Mouse (Mus musculus): ENCODE measurements around the gene Rptor. TPM values are rescaled to one million over a fixed set of nuclear protein-coding genes. Genes with fewer than 3 reads are reported as not detected.
A peak's percentile ranks its signal among the peaks of the same experiment; 100 is the strongest.

The Rptor gene
- 10 to 100 TPM; 30.3 to 35.6 (median 32.7) TPM for total RNA-seq (2022)

DNA sequence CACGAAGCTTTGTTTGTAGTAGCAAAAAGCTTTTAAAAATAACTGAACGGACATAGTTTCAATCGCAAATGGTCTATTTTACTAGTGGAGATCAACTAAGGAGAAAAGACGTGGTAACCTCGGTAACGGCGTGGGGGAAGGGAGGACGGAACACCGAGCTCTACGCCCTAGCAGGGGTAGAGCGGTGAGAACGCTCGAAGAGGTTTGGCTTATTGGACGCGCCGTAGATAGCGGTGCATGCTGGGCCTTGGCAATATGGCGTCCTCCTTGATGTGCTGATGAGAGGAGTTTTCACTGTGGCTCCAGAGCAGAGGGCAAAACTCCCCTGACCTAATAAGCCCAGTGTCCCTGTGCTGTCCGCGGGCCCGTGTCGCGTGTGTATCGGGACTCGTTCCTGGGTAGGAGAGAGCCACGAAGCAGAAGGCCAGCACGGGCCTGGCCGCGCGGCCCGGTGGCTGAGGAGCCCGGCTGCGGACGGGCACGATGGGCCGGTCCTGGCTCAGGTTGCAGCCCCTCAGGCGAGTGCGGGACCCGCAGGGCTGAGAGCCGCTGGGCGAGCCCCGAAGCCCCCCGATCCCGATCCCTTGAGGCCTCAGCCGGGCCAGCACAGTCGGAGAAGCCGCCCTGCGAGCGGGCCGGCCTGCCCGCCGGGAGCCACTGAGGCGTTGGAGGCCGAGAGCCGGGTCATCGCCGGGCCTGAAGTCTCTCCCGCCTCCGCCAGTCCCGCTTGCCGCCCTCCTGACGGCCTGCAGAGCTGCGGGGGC, at the start of gene Rptor:
Gene Rptor, plus strand, starts transcription at position 143 of the 764 bp plus-strand sequence.
- peak; percentile 99 for DNase-seq (ENCODE audit: low spot score)

DNA sequence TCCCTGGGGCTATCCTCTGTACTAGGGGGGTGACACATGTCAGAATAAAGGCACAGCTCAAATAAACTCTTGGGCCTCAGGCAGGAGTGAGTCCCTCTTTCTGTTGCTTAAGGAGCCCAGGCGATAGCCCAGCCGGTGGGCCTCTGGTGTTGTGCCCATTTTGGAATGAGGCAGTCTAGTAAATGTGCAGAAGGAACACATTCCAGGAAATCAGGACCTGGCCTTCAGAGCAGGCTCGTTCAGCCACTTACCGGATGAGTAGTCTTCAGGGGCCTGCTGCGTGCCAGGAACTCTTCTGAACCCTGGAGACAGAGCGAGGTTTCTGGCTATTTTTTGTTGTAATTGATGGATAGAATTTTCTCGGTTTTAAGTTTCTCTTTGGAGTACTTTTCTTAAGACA, 48.0 kb upstream of the Rptor start:
- DNase-seq (ENCODE audit: low spot score): no peak

DNA sequence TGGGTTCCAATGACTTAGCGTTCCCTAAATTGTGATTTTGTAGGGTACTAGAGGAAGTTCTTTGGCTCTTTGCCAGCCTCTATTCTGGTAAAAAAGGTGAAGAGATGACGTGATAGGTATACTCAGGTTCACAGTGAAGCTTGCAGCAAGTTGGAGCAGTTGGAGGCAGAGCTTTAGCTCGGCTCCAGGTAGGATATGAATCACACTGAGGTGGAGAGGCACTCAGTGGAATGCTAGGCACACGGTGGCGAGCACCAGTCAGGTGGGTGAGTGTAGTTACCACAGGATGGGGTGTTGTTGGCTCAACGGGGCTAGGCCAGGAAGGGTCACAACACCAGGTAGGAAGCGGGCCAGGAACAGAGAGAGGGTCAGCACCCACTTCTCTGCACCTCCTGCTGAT, 47.5 kb upstream of the Rptor start:
- no peak for DNase-seq (ENCODE audit: low spot score)

DNA sequence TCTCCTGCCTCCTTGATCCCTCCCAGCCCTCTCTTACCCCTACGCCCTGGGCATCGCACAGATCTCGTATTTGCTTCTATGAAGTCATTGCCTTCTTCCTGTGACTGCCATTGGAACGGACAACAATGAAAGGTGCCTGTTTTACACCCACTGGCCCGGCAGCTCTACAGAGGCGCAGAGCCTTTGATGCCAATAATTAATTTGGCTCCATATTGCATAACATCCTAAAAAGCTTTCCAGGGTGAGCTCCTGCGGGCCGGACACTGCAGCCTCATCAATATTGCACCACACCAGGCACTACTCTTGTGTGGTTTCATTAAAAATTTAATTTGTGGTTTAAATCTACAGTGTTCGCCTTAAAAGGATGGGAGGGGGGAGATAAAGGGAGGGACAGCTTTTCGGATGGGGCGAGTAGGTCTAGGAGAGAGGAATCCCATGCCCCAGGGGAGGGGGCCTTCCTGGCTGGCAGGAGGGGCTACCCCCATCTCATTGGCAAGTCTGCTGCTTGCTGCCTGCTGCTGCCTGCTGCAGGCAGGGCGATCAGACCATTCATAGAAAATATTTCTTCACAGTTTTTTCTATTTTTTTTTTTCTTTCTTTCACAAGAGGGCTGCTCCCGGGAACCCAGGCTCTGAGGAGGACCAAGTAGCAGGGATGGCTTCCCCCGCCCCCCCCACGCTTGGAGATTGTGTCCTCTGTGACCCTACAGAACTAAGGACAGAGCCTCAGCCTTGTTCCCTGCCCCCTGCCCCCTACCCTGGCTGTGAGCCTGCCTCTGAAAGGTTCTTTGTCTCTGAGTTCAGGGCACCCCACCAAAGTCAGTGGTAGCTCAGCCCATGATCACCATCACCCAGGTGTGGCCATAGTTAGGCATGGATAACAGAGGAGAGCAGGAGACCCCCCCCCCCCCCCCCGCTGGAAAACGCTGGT, 44.5 kb upstream of the Rptor start:
- no peak for DNase-seq (ENCODE audit: low spot score)

DNA sequence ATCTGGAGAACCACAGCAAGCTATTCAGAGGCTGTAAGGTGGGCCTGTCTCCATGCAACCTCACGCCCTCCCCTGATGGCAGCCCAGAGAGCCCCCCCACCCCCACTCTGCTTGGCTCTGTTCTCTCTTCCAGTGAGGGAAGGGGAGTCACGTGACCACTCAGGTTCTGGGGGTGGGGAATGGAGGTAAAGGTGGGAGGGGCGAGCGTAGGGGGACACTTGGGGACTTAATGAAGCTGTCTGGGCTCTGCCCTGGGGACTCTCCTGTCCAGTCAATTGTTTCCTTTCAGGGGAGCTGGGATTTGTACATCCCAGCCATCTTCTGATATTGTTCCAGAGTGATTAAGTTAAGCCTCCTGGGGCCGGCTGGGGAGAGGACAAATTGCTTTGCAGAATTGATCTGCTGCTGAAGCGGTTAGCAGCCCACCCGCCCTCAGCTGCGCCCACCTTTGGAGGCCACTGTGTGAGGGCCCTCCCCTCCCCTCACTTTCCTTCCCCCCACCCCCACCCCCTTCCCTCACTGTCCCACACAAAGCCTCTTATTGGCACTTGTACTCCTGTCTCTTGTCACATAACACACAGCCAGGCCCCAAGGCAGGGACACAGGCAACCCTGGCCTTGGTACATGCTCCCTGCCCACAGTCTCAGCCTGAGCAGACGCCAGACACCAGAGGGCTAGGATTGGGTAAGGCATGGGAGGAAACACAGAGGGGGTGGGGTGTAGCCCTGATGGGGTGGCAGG, 43.7 kb upstream of the Rptor start:
- DNase-seq (ENCODE audit: low spot score): no peak

DNA sequence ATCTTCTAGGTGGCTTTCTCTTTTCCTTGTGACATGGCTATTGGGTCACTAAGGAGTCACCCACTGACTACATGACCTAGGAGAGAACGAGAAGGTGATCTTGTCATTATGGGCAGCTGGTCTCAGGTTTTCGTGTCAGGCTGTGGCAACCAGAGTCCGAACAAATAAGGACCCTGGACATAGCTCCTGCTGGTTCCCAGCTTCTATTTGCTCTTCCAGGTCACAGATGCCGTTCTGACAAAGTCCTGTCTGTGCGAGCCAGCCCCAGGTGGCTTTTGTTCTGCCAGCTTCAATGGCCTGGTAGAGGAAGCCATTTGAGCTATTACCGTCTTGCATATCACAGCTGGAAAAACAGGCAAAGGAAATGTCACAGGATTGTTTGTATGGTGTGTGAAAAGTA, 40.4 kb upstream of the Rptor start:
- no peak for DNase-seq (ENCODE audit: low spot score)

DNA sequence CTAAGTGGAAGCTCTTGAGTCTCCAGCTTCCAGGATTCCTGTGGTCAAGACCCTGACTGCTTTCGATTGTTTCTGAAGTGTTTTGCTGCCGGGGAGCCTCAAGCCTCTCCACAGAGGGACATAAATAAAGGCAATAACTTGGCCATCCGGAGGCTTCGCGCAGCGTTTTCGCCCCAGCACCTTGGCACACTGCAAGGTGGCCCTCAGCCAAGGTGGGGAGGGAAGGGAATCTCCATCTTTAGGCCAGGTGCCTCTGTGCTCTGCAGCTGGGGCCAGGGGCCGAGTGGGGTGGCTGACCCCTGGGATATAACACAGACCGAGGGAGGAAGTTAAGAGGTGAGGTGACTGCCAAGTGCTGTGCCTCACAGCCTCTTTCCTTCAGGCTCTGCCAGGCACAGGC, 39.5 kb upstream of the Rptor start:
- DNase-seq (ENCODE audit: low spot score): no peak

DNA sequence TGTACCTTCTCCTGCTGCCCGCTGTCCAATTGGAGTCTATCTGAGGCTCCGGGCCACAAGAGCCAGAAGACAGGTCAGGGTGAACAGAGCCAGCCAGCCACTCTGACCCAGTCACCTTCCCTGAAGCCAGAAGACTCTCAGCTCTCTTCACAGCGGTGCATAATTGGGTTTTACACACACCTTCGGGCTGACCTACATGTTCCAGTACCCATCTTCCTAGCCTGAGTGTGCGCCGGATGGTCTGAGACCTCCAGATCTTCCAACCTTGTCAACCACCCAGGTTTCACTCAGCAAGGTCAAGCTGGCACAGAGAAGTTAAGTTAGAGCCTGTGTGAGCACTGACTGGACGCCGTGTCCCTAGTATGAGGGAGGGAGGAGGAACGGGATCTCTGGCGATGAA, 38.3 kb upstream of the Rptor start:
- no peak for DNase-seq (ENCODE audit: low spot score)

DNA sequence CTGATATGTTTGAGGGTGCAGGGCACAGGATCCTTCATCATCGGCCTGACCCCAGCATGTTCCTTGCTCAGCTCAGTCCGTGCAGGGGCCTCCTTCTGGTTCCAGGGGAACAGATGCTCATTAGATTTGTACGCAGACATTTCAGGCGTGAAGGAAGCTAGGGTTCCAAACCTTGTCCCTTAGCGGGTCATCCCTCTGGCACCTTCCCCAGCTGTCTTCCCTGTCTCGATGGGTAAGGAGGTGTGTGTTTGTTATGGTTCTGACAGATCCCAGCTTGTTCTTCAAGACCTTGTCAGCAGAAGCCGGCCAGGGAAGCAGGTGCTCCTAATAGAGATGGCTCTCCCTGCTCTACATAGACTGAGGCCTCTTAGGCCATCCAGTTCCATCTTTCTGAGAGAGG, 37.7 kb upstream of the Rptor start:
- no peak for DNase-seq (ENCODE audit: low spot score)

DNA sequence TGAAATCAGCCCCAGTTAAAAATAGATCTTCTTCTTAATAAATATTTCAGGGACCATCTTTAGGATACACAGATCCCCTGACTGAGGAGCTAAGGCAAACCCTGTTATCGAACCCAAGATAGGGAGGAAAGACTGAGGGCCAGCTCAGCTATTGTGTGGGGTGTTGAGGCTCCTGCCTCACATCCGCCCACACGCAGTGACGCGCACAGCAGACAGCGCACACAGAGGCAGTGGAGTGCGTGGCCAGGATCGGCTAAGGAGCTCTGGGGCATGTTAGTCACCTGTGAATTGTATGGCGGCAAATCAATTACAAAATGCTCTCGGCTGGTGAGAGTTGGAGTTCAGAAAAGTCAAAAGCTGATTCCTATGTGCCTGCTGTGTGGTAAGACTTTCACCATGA, 37.0 kb upstream of the Rptor start:
- DNase-seq (ENCODE audit: low spot score): no peak

DNA sequence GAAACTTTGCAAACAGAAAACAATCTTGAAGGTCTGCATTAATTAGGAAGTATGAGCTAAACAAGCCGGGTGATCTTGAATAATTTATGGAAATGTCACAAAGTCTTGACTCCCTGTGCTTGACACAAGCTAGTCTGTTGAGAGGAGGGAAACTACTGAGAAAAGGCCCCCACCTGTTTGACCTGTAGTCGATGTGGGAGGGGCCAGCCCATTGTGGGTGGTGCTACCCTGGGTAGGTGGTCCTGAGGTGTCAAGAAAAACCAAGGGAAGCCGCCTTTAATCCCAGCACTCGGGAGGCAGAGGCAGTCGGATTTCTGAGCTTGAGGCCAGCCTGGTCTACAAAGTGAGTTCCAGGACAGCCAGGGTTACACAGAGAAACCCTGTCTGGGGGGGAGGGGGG, 36.5 kb upstream of the Rptor start:
- DNase-seq (ENCODE audit: low spot score): no peak

DNA sequence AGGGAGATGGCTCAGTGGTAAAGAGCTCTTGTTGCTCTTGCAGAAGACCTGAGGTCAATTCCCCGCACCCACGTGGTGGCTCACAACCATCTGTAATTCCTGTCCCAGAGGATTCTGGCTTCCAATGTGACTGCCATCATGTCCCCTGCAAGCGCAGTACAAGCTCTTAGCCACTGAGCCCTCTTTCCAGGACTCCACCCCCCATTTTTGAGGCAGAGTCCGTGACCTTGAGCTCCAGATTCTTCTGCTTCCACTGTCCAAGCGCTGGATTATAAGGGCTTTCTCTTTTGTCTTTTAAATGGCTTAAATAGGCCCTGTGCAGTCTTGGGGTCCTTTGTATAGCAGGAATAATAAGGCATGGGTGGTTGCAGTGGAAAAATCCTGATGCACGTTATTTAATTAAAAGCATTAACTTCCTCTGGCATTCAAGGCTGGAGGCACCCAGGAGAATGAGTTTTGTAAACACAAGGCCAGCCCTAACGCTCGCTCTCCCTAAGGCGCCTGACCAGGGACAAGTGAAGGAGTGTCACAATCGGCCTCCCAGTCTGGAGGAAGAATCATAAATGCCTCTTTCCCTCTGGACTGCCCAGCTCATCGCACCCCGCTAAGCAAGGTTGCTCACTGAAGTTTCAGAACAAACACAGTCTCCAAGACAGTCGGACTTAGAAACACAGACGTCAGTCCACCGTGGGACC, 30.2 kb upstream of the Rptor start:
- no peak for DNase-seq (ENCODE audit: low spot score)

DNA sequence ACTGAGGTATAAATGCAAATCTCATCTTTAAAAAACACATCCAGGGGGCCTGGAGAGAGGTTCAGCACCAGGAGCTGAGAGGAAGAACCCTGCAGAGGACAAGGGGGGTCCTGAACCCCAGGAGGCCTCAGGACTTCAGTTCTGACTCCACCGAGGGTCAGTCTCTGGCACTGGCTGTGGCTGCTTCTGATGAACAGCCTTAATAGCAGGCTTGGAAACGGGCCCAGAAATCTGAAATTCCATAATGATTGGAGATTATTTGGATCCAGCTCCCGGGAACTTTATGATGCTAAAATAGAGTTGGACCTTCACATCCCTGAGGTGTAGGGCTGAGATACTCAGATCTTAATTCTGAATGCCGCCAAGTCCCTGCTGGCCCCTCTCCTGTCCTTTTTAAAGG, 25.9 kb upstream of the Rptor start:
- no peak for DNase-seq (ENCODE audit: low spot score)

DNA sequence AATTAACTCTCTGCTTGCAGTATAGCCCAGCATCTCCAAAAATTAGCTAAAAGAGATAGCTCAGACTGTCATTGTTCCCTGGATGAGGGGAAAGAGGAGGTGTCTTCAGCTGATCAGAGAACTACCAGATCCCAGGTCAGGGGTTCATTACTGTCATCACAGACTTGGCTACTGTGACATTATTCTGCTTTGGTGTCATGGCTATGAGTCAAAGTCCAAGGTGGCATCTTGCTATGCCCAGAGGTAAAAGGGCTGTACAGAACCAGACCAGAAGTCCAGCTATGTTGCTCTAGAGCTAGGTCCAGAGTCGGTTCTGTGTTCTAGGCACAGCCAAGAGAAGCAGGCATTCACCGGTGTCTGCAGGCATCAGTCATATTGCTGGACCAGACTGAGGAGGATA, 25.0 kb upstream of the Rptor start:
- DNase-seq (ENCODE audit: low spot score): no peak

DNA sequence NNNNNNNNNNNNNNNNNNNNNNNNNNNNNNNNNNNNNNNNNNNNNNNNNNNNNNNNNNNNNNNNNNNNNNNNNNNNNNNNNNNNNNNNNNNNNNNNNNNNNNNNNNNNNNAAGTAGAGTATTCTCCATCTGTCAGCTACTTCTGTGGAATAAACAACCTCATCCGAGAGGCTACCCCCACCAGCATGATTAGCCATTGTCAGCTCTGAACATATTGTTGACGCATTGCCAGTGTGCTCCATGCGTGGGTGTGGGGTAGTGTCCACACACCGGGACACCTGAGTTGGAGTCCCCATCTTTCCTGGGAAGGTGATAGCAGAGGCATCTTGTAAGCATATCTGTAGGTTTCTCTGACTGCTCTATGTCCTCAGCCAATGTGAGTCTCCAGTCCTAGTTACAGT, 16.2 kb upstream of the Rptor start:
- no peak for DNase-seq (ENCODE audit: low spot score)

DNA sequence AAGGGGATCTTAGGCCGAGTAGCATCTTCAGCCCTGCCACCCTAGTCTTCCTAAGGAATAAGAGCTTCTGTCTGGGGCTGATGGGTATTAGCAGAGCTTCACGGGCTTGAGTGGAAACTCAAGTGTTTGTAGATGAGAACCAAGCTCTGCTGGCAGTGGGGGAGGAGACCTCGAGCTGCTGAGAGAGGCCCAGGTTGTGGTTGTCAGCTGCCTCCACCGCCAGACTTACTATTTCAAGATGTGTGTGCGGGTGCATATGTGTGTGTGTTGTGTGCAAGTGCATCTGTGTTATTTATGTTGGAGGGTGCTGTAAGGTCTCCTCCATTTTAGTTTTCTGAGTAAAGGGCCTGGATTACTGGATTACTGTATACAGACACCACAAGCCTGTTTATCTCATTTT, 15.6 kb upstream of the Rptor start:
- DNase-seq (ENCODE audit: low spot score): no peak

DNA sequence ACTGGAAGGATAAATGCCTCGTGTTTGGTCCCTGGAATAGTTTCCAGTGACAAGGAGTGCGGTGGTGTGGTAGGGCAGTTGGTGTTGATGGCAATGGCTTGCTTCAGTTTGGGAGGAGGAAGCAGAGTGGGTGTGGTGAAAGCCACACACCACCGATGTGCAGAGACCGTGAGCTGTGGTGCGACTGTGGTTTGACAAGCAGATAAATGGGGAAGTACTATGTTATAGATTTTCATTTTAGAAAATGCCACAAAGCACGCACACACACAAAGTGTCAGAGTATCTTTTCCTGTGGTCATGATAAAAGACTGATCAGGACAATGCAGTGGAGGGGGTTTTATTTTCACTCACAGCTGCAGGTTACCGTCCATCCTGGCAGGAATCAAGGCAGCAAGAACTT, 13.5 kb upstream of the Rptor start:
- no peak for DNase-seq (ENCODE audit: low spot score)

DNA sequence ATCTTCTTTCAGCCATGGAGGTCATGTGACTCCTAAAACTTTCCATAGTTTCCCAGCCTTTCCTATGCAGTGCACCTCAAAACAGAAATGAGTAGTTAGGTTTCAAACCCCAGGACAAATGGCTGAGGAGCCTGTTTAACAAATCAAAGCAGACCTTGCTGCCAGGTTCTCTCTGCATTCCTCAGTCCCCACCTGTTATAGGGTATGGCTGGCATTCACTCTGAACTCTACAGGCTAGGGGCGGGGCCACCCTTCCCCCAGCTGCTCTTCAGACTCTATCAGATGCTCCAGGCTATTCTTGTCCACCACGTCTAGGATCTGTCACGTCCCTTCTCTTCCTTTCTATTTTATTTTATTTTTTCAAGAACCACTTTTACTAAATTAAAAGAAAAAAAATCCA, 8.7 kb upstream of the Rptor start:
- no peak for DNase-seq (ENCODE audit: low spot score)

DNA sequence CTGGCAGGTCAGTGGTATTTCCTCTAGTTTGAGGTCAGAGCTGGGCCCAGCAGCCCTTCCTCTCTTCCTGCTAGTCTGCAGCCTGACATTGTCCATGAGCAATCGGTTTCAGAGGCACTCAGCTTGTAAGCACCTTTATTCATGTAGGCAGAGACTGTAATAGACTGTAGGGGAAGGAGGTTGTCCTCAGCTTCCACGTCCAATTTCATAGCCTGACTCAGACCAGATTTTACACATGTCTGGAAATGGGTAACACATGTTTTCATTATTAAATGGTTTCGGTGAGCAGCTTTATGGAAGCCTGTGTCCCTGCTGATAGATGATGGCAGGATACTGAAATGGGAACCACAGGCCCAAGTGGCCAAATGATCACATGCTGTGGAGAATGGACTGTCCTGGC, 3.8 kb upstream of the Rptor start:
- DNase-seq (ENCODE audit: low spot score): no peak

DNA sequence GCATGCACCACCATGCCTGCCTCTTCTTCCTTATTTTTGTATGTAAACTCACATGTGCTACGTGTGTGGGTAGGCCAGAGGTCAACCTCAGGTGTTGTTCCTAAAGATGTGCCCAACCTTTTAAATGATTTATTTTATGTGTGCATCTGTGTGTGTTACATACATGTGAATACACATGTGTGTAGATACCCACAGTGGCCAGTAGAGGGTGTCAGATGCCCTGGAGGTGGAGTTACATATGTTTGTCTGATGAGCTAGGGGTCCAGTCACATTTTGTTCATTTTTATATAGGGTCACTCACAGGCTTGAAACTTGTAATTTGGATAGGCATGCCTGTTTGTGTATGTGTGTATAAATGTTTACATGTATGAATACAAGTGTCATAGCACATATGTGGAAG, 2.4 kb upstream of the Rptor start:
- DNase-seq (ENCODE audit: low spot score): no peak

DNA sequence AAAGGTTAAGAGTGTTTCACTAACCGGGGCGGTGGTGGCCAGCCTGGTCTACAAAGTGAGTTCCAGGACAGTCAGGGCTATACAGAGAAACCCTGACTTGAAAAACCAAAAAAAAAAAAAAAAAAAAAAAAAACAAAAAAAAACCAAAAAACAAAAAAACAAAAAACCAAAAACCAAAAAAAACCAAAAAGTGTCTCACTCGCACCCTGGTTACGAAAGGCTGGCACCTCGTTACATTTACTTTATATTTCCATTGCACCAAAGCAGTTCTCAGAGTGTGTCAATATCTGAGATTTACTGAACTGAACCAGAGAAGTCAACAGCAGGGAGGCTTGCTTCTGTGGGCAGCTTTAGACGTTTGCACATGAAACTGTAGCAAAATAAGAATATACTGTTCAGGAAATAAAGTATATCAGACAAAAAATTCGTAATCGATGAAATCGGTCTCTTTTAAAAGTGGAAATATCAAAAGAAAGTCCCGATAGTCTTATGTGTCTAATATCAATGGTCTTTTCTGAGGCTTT, 466 bp upstream of the Rptor start:
- no peak for DNase-seq (ENCODE audit: low spot score)

DNA sequence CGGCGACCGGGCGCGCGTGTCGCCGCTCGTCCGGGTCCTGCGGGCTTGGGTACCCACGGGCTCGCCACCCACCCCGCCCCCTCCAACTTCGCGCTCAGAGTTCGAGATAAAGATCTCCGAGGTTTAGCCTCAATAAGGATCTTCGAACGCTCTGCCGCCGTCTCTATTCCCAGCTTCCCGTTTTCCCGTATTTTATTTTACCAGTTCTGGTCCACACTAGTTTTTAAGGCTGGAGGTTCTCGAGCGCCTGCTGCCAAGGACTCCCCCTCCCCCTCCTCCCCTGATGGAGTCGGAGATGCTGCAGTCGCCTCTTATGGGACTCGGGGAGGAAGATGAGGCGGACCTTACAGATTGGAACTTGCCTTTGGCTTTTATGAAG, 811 bp downstream of the Rptor start:
- DNase-seq (ENCODE audit: low spot score): no peak
